Mouse (Mus musculus): ENCODE results near the gene Col4a1.

GRCm38 (mm10) chr8:11283217-11283616 is 29.4 kb downstream of the Col4a1 start:
- TF ChIP-seq TAL1 (IDR thresholded peaks at IDR 0.05; ENCODE audit: low read length) = no peak
- no peak for TF ChIP-seq GATA1 (IDR thresholded peaks at IDR 0.05; ENCODE audit: low read length)

All from erythroblast, embryonic 14.5 days (primary cell).